Mouse (Mus musculus): ENCODE measurements at regions not wholly inside any gene's neighbourhood (a gene's known extent, or its start where the extent isn't known, plus 50 kb on each side); places are given as distances from the start of the nearest gene placed in this dataset.

DNA sequence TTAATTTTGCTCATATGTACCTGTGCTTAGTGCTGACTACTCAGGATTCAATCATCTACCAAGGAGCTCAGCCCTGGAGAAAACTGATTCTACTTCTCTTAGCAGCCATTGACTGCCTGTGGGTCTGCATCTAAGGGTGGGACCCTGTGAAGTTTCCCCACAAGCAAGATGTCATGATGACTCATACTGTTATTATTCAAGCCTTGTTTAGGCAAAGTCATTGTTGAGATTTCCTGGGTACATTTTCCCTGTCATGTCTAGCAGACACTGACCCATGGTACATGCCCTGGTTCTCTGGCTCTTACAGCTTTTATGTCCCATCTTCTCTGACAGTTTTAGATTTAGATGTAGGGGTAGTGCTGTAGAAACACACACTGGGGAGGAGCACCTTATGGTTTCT is 853.8 kb downstream of the Car8 start:
- Histone ChIP-seq H3K9ac (ENCODE audit: low read depth, low read length) (no peak overlapping the region), H3K36me3 (ENCODE audit: control insufficient read depth, insufficient read depth, low read length) (no peaks in the 10 kb centered on the region), H3K27me3 (ENCODE audit: control insufficient read depth, insufficient read depth, low read length) (no peaks in the 10 kb centered on the region), H3K9me3 (replicated peaks; ENCODE audit: control insufficient read depth, low read length) (no peaks in the 10 kb centered on the region), H3K4me3 (ENCODE audit: low read depth, low read length) (no peak overlapping the region), H3K4me1 (ENCODE audit: control insufficient read depth, insufficient read depth, low read length) (no peaks in the 10 kb centered on the region), H3K27ac (ENCODE audit: low read depth, low read length) (no peak overlapping the region), H3K4me2 (no peak overlapping the region)
- ATAC-seq (replicated peaks; ENCODE audit: insufficient number of reproducible peaks, low FRiP score, low TSS enrichment), result no peak

GRCm38 (mm10) chr4:7379996-7380395 is 858.8 kb downstream of the Car8 start:
- Histone ChIP-seq H3K4me3 (ENCODE audit: low read depth, low read length) (no peak overlapping the region), H3K9ac (ENCODE audit: low read depth, low read length) (no peak overlapping the region), H3K4me2 (no peak overlapping the region), H3K36me3 (ENCODE audit: control insufficient read depth, insufficient read depth, low read length) (no peaks in the 10 kb centered on the region), H3K9me3 (replicated peaks; ENCODE audit: control insufficient read depth, low read length) (no peaks in the 10 kb centered on the region), H3K27me3 (ENCODE audit: control insufficient read depth, insufficient read depth, low read length) (no peaks in the 10 kb centered on the region), H3K27ac (ENCODE audit: low read depth, low read length) (no peak overlapping the region), H3K4me1 (ENCODE audit: control insufficient read depth, insufficient read depth, low read length) (no peaks in the 10 kb centered on the region)
- no peak for ATAC-seq (replicated peaks; ENCODE audit: insufficient number of reproducible peaks, low FRiP score, low TSS enrichment)
- WGBS (ENCODE audit: insufficient replicate concordance), result 37% methylated on average over 2 of the region's 2 CpGs

DNA sequence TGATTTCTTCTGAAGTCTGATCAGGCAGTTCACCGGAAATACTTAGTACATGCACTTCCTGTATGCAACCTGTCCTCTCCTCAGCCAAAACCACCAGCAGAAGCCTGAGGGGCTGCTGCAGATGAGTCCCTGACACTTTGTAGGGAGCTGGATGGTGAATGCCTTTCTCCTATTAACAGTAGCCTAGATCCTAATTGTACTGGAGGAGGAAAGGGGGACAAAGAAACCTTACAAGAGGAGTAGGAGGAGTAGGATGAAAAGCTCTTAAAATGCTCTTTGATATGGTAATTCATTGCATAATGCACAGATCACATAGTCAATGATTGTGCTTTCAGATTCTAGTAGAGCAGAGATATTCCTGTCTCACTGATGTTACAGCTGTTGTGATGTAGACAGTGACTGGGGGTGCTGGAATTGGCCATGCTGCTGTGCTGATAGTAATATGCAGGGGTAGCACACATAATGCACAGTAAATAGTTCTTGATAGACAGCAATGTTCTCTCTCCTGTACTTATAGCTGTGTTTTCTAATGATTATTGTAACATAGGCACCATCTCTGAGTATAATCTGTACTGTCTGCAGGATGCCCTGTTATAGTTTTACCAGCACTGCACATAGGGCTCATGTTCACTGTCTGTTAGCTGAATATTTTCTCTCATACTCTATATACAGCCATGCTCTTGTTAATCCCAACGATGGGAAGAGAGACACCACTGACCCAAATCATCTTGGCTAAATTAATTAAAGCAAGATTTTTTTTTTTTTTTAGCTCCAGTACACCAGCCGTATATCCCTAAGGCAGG is 874.4 kb downstream of the Car8 start:
- no peak overlapping the region for H3K4me3 ChIP-seq (ENCODE audit: low read depth, low read length)
- no peaks in the 10 kb centered on the region for H3K9me3 ChIP-seq (replicated peaks; ENCODE audit: control insufficient read depth, low read length)
- no peak overlapping the region for H3K4me2 ChIP-seq
- ATAC-seq (replicated peaks; ENCODE audit: insufficient number of reproducible peaks, low FRiP score, low TSS enrichment), result no peak
- H3K9ac ChIP-seq (ENCODE audit: low read depth, low read length), result no peak overlapping the region
- no peaks in the 10 kb centered on the region for H3K4me1 ChIP-seq (ENCODE audit: control insufficient read depth, insufficient read depth, low read length)
- H3K36me3 ChIP-seq (ENCODE audit: control insufficient read depth, insufficient read depth, low read length), result no peaks in the 10 kb centered on the region
- no peak overlapping the region for H3K27ac ChIP-seq (ENCODE audit: low read depth, low read length)
- no peaks in the 10 kb centered on the region for H3K27me3 ChIP-seq (ENCODE audit: control insufficient read depth, insufficient read depth, low read length)
- 77% methylated on average over 3 of the region's 3 CpGs for WGBS (ENCODE audit: insufficient replicate concordance)

DNA sequence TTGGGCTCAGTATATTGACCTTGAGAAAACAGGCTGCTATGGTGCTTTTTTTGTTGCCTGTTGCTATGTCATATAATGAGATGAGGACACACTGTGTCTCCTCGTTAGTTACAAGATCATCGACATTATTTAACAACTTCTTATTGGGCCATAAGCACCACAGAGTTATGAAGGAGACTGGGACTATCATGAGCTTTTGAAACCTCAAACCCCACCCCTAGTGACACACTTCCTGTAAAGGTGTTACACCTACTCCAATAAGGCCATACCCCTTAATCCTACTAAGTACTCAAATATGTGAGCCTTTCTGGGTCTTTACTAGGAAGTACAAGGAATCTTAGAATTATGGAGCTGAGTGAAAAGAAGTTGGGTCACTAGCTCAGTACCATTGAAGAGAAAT is 875.3 kb downstream of the Car8 start:
- Histone ChIP-seq H3K4me3 (ENCODE audit: low read depth, low read length) (no peak overlapping the region), H3K9me3 (replicated peaks; ENCODE audit: control insufficient read depth, low read length) (no peaks in the 10 kb centered on the region), H3K4me1 (ENCODE audit: control insufficient read depth, insufficient read depth, low read length) (no peaks in the 10 kb centered on the region), H3K4me2 (no peak overlapping the region), H3K36me3 (ENCODE audit: control insufficient read depth, insufficient read depth, low read length) (no peaks in the 10 kb centered on the region), H3K9ac (ENCODE audit: low read depth, low read length) (no peak overlapping the region), H3K27me3 (ENCODE audit: control insufficient read depth, insufficient read depth, low read length) (no peaks in the 10 kb centered on the region), H3K27ac (ENCODE audit: low read depth, low read length) (no peak overlapping the region)
- 68% methylated on average over 2 of the region's 2 CpGs for WGBS (ENCODE audit: insufficient replicate concordance)
- ATAC-seq (replicated peaks; ENCODE audit: insufficient number of reproducible peaks, low FRiP score, low TSS enrichment), result no peak

DNA sequence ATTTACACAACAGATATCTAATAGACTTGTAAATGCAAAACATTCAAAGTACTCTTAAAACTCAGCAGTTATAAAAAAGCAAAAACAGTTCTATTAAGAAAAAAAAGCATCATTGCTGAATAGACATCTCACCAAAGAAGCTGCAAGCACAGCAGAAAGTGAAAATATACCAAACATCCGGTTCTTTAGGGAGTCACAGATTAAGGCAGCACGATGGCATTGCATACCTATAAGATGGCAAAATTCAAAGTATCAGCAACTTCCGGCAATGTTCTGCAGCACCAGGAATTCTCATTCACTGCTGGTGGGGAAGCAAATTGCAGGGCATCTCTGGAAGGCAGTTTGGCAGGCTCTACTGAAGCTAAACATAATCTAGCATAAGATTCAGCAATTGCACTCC is 882.6 kb downstream of the Car8 start:
- WGBS (ENCODE audit: insufficient replicate concordance), result 86% methylated on average over 3 of the region's 3 CpGs
- Histone ChIP-seq H3K4me1 (ENCODE audit: control insufficient read depth, insufficient read depth, low read length) (no peaks in the 10 kb centered on the region), H3K4me2 (no peak overlapping the region), H3K36me3 (ENCODE audit: control insufficient read depth, insufficient read depth, low read length) (no peaks in the 10 kb centered on the region), H3K9ac (ENCODE audit: low read depth, low read length) (no peak overlapping the region), H3K27me3 (ENCODE audit: control insufficient read depth, insufficient read depth, low read length) (no peaks in the 10 kb centered on the region), H3K9me3 (replicated peaks; ENCODE audit: control insufficient read depth, low read length) (no peaks in the 10 kb centered on the region), H3K4me3 (ENCODE audit: low read depth, low read length) (no peak overlapping the region), H3K27ac (ENCODE audit: low read depth, low read length) (no peak overlapping the region)
- no peak for ATAC-seq (replicated peaks; ENCODE audit: insufficient number of reproducible peaks, low FRiP score, low TSS enrichment)

DNA sequence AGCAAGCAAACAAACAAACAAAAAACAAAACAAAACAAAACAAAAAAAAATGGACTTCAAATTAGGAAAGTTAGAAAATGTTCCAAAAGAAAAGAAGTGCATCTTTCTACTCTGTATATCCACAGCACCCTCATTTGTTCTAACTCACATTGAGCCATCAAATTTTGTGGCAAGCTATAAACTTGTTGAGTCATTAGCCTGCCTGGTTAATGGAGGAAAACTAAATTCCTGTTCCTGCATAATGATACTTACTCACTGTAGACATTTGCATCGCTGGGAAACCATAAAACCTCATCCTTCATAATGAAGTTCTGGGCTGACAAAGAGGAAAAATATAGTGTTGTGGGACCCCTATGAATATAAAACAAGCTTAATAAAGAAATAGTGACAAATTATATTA is 891.5 kb downstream of the Car8 start:
- H3K4me1 ChIP-seq (ENCODE audit: control insufficient read depth, insufficient read depth, low read length), result no peaks in the 10 kb centered on the region
- no peak overlapping the region for H3K9ac ChIP-seq (ENCODE audit: low read depth, low read length)
- H3K36me3 ChIP-seq (ENCODE audit: control insufficient read depth, insufficient read depth, low read length), result no peaks in the 10 kb centered on the region
- ATAC-seq (replicated peaks; ENCODE audit: insufficient number of reproducible peaks, low FRiP score, low TSS enrichment), result no peak
- no peak overlapping the region for H3K4me3 ChIP-seq (ENCODE audit: low read depth, low read length)
- no peaks in the 10 kb centered on the region for H3K27me3 ChIP-seq (ENCODE audit: control insufficient read depth, insufficient read depth, low read length)
- H3K4me2 ChIP-seq, result no peak overlapping the region
- no peaks in the 10 kb centered on the region for H3K9me3 ChIP-seq (replicated peaks; ENCODE audit: control insufficient read depth, low read length)
- no peak overlapping the region for H3K27ac ChIP-seq (ENCODE audit: low read depth, low read length)
- 76% methylated on average over 1 of the region's 1 CpGs for WGBS (ENCODE audit: insufficient replicate concordance)

GRCm38 (mm10) chr4:7341159-7341558 is 897.7 kb downstream of the Car8 start:
- Histone ChIP-seq H3K4me3 (ENCODE audit: low read depth, low read length) (no peak overlapping the region), H3K4me2 (no peak overlapping the region), H3K27ac (ENCODE audit: low read depth, low read length) (no peak overlapping the region), H3K36me3 (ENCODE audit: control insufficient read depth, insufficient read depth, low read length) (no peaks in the 10 kb centered on the region), H3K27me3 (ENCODE audit: control insufficient read depth, insufficient read depth, low read length) (no peaks in the 10 kb centered on the region), H3K9me3 (replicated peaks; ENCODE audit: control insufficient read depth, low read length) (no peaks in the 10 kb centered on the region), H3K9ac (ENCODE audit: low read depth, low read length) (no peak overlapping the region), H3K4me1 (ENCODE audit: control insufficient read depth, insufficient read depth, low read length) (no peaks in the 10 kb centered on the region)
- no peak for ATAC-seq (replicated peaks; ENCODE audit: insufficient number of reproducible peaks, low FRiP score, low TSS enrichment)
- WGBS (ENCODE audit: insufficient replicate concordance), result 77% methylated on average over 1 of the region's 1 CpGs

DNA sequence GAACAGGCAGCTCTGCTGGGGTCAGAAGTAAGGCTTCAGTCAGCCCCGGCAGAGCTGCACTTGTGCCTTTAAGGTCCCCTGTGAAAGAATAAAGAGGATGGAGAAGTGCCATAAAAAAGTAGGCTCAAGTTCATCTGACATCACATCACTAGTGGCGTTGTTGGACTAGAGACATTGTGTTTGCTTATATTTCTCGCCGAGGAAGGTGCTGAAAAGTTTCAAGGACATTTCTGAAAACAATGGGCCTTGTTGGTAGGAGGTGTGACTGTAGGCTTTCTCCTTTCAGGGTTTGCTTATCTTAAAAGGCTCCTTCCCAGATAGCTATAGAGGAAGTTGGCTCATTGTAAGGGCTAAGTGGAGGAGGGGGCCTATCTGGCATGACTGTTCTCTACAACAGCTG is 924.6 kb downstream of the Car8 start:
- WGBS (ENCODE audit: insufficient replicate concordance), result 40% methylated on average over 4 of the region's 4 CpGs
- no peaks in the 10 kb centered on the region for H3K9me3 ChIP-seq (replicated peaks; ENCODE audit: control insufficient read depth, low read length)
- ATAC-seq (replicated peaks; ENCODE audit: insufficient number of reproducible peaks, low FRiP score, low TSS enrichment), result peak; percentile 63; the same call in 1 of the 2 replicates

GRCm38 (mm10) chr4:7313219-7313618 is 925.6 kb downstream of the Car8 start:
- no peak overlapping the region for H3K4me3 ChIP-seq (ENCODE audit: low read depth, low read length)
- WGBS (ENCODE audit: insufficient replicate concordance), result 79% methylated on average over 2 of the region's 2 CpGs
- no peak for ATAC-seq (replicated peaks; ENCODE audit: insufficient number of reproducible peaks, low FRiP score, low TSS enrichment)
- no peaks in the 10 kb centered on the region for H3K9me3 ChIP-seq (replicated peaks; ENCODE audit: control insufficient read depth, low read length)
- H3K36me3 ChIP-seq (ENCODE audit: control insufficient read depth, insufficient read depth, low read length), result no peaks in the 10 kb centered on the region
- H3K9ac ChIP-seq (ENCODE audit: low read depth, low read length), result no peak overlapping the region
- no peaks in the 10 kb centered on the region for H3K27me3 ChIP-seq (ENCODE audit: control insufficient read depth, insufficient read depth, low read length)
- no peak overlapping the region for H3K4me2 ChIP-seq
- H3K27ac ChIP-seq (ENCODE audit: low read depth, low read length), result no peak overlapping the region
- no peaks in the 10 kb centered on the region for H3K4me1 ChIP-seq (ENCODE audit: control insufficient read depth, insufficient read depth, low read length)

More for the DNA sequence above, 924.6 kb downstream of the Car8 start:
- Histone ChIP-seq H3K9ac (ENCODE audit: low read depth, low read length) (no peak overlapping the region), H3K4me1 (ENCODE audit: control insufficient read depth, insufficient read depth, low read length) (no peaks in the 10 kb centered on the region), H3K27me3 (ENCODE audit: control insufficient read depth, insufficient read depth, low read length) (no peaks in the 10 kb centered on the region), H3K4me3 (ENCODE audit: low read depth, low read length) (no peak overlapping the region), H3K36me3 (ENCODE audit: control insufficient read depth, insufficient read depth, low read length) (no peaks in the 10 kb centered on the region), H3K4me2 (no peak overlapping the region), H3K27ac (ENCODE audit: low read depth, low read length) (no peak overlapping the region)

Measured in heart, embryonic 11.5 days (tissue).